Mouse (Mus musculus) duodenum, adult 2 months (tissue): ENCODE data around the gene Nars2. TPM values are rescaled to one million over a fixed set of nuclear protein-coding genes. Genes with fewer than 3 reads are reported as not detected.

Experiments used
- polyA plus RNA-seq: library from polyadenylated mRNA; depleted of rRNA; stranded (reverse); fragments of >200 nt; gene quantifications from 2 replicates; pipeline ENCODE4 v1.2.3, GENCODE M21; 2012; ENCODE audit warnings: low replicate concordance; rRNA removed

Nars2 gene
- polyA plus RNA-seq, result 0.68 and 2.0 TPM in 2 replicates

DNA sequence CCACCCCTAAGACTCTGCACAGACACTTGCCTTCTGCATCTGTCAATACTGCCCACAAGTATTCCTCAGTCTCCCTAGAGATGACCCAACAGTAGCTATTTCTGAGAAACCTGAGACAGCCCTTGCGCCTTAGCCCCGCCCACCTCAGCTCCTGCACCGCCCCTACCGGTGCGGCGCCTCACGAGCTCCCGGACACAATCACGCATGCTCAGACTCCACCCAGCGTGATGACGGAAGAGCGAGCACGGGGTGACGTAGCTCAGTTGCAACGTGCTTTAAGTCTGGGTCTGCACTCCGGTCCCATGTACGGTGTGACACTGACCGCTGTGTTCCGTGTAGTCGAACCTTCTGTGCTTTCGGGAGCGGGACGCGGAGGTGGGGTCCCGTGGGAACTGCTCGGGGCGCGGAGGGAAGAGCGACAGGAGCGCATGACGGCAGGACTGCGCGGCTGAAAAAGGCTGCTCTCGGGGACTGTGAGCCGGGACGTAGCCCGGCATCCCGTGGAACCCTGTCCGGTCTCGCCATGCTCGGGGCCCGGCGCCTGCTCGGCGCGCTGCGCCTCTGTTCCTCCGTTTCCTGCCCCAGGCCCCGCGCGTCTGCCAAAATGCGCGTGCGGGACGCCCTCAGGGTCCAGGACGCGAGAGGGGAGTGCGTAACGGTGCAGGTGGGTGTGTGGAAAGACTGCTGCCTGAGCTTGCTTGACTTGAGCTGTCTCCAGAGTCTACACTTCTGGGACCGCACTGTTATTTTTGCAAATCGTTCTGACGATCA lies at the start of gene Nars2:
TSS of gene Nars2 (plus strand) at position 225 of the 771 bp plus-strand sequence.

DNA sequence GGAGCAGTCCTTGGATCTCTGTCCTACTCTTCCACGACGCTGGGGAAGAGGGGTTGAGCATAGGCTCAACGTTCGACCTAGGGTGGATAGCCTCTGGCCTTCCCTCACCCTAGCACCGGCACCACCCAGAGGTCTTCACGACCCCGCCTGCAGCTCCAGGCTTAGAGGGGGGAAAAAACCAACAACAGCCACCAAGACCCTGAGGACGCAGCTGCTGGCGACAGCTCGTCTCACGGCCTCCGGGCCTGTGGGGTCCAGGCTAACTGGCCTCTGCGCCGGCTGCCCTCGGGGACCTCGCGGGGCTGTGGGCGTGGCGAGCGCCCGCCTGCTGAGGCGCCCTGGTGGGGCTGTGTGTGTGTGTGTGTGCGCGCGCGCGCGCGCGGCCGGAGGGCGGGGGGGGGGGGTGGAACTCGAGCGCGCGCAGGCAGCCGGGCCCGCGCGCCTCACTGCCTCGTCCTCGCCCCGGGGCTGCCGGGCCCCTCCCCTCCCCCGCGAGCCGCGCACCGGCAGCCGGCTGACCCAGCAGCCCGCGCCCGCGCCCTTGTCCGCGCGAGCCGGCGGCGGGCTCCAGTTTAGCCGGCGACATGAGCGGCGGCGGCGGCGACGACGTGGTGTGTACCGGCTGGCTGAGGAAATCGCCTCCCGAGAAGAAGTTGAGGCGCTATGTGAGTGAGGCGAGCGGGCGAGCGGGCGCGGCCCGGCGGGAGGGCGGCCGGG lies 130.1 kb downstream of the Nars2 start, which contains the start of gene Gab2:
TSS of gene Gab2 (plus strand) at position 345 of the 717 bp plus-strand sequence.

Other genes starting within 250 kb of the Nars2 start
- 3.9 and 5.3 TPM in 2 replicates for gene Gab2, start 130.1 kb downstream of the Nars2 start, polyA plus RNA-seq